Mouse (Mus musculus) liver, postnatal 0 days (tissue): ENCODE results near the gene Olfr150. TPM values are rescaled to one million over a fixed set of nuclear protein-coding genes. Genes with fewer than 3 reads are reported as not detected.
"Not testable (repeated sequence)": the region's sequence is repeated elsewhere in the genome, so short reads cannot be mapped to it uniquely, and the experiment has no call there.

Source experiments
- ATAC-seq: fragments of 200-750 bp; cut with Nextera tagmentation; 2 replicates; pipeline ENCODE4 v1.8.0; 2017; ENCODE audit warnings: mild to moderate bottlenecking, moderate library complexity
- DNase-seq: peaks from one replicate; pipeline ENCODE4 v3.0.0-alpha.2; 2016
- H3K27ac ChIP-seq: fragments of 300-500 bp; sonication (generic); 2 replicates; pipeline ENCODE4 v1.5.1; 2014; ENCODE audit warnings: antibody characterized with exemption, moderate library complexity, mild to moderate bottlenecking, low read depth
- H3K27me3 ChIP-seq: fragments of 300-500 bp; sonication (generic); 2 replicates; pipeline ENCODE4 v1.6.1; 2014; ENCODE audit warnings: low read length, control low read depth, mixed read lengths; ENCODE audit not compliant: insufficient read depth
- H3K36me3 ChIP-seq: fragments of 300-500 bp; sonication (generic); replicated peaks from 2 replicates; pipeline ENCODE4 v1.6.1; 2014; ENCODE audit warnings: mild to moderate bottlenecking, control low read depth, low read length, moderate library complexity, mixed read lengths; ENCODE audit not compliant: insufficient read depth
- H3K4me1 ChIP-seq: fragments of 300-500 bp; sonication (generic); 2 replicates; pipeline ENCODE4 v1.6.1; 2014; ENCODE audit warnings: antibody characterized with exemption, mild to moderate bottlenecking, control low read depth; ENCODE audit not compliant: insufficient read depth
- H3K4me2 ChIP-seq: fragments of 300-500 bp; sonication (generic); 2 replicates; pipeline ENCODE4 v1.6.1; 2014; ENCODE audit warnings: low read depth, mild to moderate bottlenecking, low read length, moderate library complexity, mixed read lengths
- H3K4me3 ChIP-seq: fragments of 300-500 bp; sonication (generic); 2 replicates; pipeline ENCODE4 v1.5.1; 2014; ENCODE audit warnings: low read depth, low read length
- H3K9ac ChIP-seq: fragments of 300-500 bp; sonication (generic); replicated peaks from 2 replicates; pipeline ENCODE4 v1.6.1; 2014; ENCODE audit warnings: mild to moderate bottlenecking, moderate library complexity
- H3K9me3 ChIP-seq: fragments of 300-500 bp; sonication (generic); 2 replicates; pipeline ENCODE4 v1.6.1; 2016; ENCODE audit warnings: mild to moderate bottlenecking, control low read depth, low read length, mixed read lengths
- CTCF ChIP-seq: sonication (generic); IDR thresholded peaks from 2 replicates; pipeline ENCODE4 v1.5.1; 2016; ENCODE audit warnings: antibody characterized with exemption, low read depth
- EP300 ChIP-seq: IDR thresholded peaks from 2 replicates; pipeline ENCODE4 v1.6.1; 2016; ENCODE audit warnings: antibody characterized with exemption, low read depth, mild to moderate bottlenecking
- WGBS: fragments of 180-500 bp; shearing (Covaris S2); extraction: QIAGEN DNeasy Blood & Tissue Kit; methylation state at CpG from one replicate; pipeline ENCODE4 v1.1.7; 2014; ENCODE audit not compliant: insufficient replicate concordance; 5-methylcytosine and 5-hydroxymethylcytosine counted together
- polyA plus RNA-seq: library from polyadenylated mRNA; unstranded; fragments of >200 nt; fragmentation: Nextera tagmentation; extraction: Ambion mirVana; gene quantifications from 2 replicates; pipeline ENCODE4 v1.2.1, GENCODE M21; 2015

The Olfr150 gene
- polyA plus RNA-seq = not detected in 2 replicates

DNA sequence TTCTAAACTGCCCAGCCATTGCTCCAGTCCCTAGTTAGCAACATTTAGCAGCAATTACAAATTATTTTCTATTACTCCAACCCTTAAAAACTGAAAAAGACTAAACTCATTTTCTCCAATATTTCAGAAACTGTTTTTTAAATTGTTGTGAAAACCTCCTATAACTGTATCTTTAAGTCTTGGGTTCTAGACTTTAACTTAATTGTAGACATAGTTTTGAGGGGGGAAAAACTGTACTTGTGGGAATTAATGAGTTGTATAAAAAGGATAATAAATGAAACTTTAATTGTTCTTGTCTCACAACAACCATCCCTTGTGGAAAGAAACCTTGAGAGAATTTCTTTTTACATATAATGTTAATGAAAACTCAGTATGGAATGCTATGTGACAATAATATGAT is at the start of gene Olfr150:
Olfr150 (plus strand) TSS at position 301 of the 400 bp plus-strand sequence.
- Histone ChIP-seq H3K4me3 (no peak within 1 kb of the TSS), H3K36me3 (no peaks in the 10 kb centered on the region), H3K9me3 (no peaks in the 10 kb centered on the region), H3K4me1 (no peaks in the 10 kb centered on the region), H3K27me3 (no peaks in the 10 kb centered on the region), H3K4me2 (no peak within 1 kb of the TSS), H3K27ac (no peak within 1 kb of the TSS), H3K9ac (no peak within 1 kb of the TSS)
- TF ChIP-seq EP300 (no peak), CTCF (no peak)
- DNase-seq (no peak), ATAC-seq (no peak)

- WGBS = 72% methylated on average over 7 of the region's 8 CpGs
- H3K27ac ChIP-seq, H3K36me3 ChIP-seq, H3K9me3 ChIP-seq, H3K4me2 ChIP-seq, H3K9ac ChIP-seq, ATAC-seq, H3K27me3 ChIP-seq, H3K4me1 ChIP-seq, H3K4me3 ChIP-seq, DNase-seq: not testable (repeated sequence)
These were observed 29.7 kb upstream of the Olfr150 start for GRCm38 (mm10) chr9:39701123-39701522.

DNA sequence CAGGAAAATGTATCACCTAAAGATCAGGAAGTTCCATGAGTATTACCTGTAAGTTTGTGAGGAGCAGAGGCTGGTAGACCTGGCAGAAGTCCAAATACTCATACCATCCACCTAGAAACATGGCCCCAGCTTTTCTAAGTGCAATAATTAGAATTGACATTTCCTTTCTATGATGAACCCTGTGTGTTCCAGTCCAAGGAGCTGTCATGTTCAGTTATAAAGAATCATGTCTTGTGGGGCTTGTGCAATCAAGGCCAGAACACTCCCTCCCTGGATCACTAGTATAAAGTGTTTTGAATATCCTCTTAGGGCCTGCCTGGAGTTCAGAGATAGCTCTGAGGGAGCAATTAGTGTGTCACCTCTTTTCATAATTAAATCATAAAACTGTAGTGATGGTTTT is 23.8 kb upstream of the Olfr150 start, which contains the start of gene Olfr149:
Olfr149 (minus strand) TSS at position 101 of the 400 bp plus-strand sequence.
- Histone ChIP-seq H3K4me2 (no peak within 1 kb of the TSS), H3K36me3 (no peaks in the 10 kb centered on the region), H3K27me3 (no peaks in the 10 kb centered on the region), H3K4me1 (no peaks in the 10 kb centered on the region), H3K9me3 (no peaks in the 10 kb centered on the region), H3K4me3 (no peak within 1 kb of the TSS), H3K27ac (no peak within 1 kb of the TSS), H3K9ac (no peak within 1 kb of the TSS)
- DNase-seq (no peak), ATAC-seq (no peak)
- TF ChIP-seq EP300 (no peak), CTCF (no peak)

GRCm38 (mm10) chr9:39708958-39709357 is 21.8 kb upstream of the Olfr150 start:
- H3K27ac ChIP-seq = no peak overlapping the region
- H3K4me3 ChIP-seq = no peak overlapping the region
- no peaks in the 10 kb centered on the region for H3K4me1 ChIP-seq
- TF ChIP-seq CTCF (no peak), EP300 (no peak)
- DNase-seq = no peak
- no peak for ATAC-seq
- H3K36me3 ChIP-seq = no peaks in the 10 kb centered on the region
- whole genome bisulfite sequencing = 53% methylated on average over 3 of the region's 3 CpGs
- no peak overlapping the region for H3K4me2 ChIP-seq
- no peaks in the 10 kb centered on the region for H3K27me3 ChIP-seq
- no peaks in the 10 kb centered on the region for H3K9me3 ChIP-seq
- no peak overlapping the region for H3K9ac ChIP-seq

DNA sequence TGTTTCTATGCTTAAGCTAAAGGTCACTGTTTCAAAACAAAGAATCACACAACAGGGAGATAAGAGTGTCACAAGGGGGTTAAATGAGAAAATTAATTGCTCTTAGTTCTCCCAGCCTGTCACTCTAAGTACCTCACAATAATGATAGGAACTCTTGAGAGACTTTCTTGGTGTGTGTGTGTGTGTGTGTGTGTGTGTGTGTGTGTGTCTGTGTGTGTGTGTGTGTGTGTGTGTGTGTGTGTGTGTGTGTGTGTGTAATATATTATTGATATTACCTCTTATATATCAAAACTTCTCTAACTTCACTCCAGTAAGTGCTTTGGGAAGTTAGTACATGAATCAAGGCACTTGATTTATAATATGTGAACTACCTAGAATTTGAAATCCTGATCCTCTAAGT is 19.7 kb upstream of the Olfr150 start, which contains the start of gene Olfr965:
Olfr965 (plus strand) TSS at position 301 of the 400 bp plus-strand sequence.
- no peak within 1 kb of the TSS for H3K4me3 ChIP-seq
- H3K27ac ChIP-seq = no peak within 1 kb of the TSS
- no peak within 1 kb of the TSS for H3K9ac ChIP-seq
- H3K27me3 ChIP-seq = no peaks in the 10 kb centered on the region
- DNase-seq = no peak
- H3K4me2 ChIP-seq = no peak within 1 kb of the TSS
- H3K4me1 ChIP-seq = no peaks in the 10 kb centered on the region
- no peaks in the 10 kb centered on the region for H3K9me3 ChIP-seq
- no peaks in the 10 kb centered on the region for H3K36me3 ChIP-seq
- no peak for ATAC-seq
- TF ChIP-seq CTCF (no peak), EP300 (no peak)

DNA sequence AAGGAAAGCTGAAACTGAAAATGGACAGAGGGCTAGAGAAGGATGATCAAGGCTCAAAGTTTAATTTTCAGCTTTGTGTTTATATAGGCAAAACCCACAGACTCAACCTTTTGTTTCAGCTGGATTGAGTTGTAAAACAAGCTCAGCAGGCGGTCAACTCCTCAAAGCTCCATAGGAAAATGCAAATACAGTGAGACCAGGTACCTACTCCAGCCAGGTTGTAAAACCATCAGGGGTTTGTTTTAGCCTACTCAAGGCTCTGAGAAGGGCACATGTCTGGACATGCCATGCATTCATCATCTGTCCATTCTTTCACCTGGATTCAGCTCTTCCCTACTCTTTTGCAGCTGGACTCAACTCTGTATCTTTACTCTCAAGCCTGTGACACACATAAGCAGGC is 10.0 kb downstream of the Olfr150 start:
- Histone ChIP-seq H3K9ac (no peak overlapping the region), H3K9me3 (no peaks in the 10 kb centered on the region), H3K27me3 (no peaks in the 10 kb centered on the region), H3K4me1 (no peaks in the 10 kb centered on the region), H3K36me3 (no peaks in the 10 kb centered on the region), H3K4me3 (no peak overlapping the region), H3K4me2 (no peak overlapping the region), H3K27ac (no peak overlapping the region)
- 85% methylated on average over 1 of the region's 1 CpGs for WGBS
- TF ChIP-seq EP300 = no peak
- no peak for TF ChIP-seq CTCF
- no peak for ATAC-seq
- no peak for DNase-seq

DNA sequence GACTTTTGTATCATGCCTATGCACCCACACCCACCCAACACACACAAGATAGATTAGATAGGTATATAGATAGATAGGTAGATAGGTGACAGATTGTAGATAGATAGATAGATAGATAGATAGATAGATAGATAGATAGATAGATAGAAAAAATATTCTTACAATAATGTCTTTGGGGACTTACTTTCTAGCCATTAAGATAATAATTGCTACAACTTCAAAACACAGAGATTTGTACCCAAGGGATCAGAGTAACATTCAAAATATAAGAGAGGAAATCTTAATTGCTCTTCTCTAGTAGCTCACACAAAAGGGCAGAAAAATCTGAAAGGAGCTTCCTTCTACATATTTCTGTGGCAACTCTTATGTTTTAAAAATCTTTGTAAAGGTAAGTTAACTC is 15.2 kb downstream of the Olfr150 start, which contains the start of gene Olfr967:
Olfr967 (plus strand) TSS at position 301 of the 400 bp plus-strand sequence.
- Histone ChIP-seq H3K36me3 (no peaks in the 10 kb centered on the region), H3K27ac (no peak within 1 kb of the TSS), H3K4me1 (no peaks in the 10 kb centered on the region), H3K4me3 (no peak within 1 kb of the TSS), H3K4me2 (no peak within 1 kb of the TSS), H3K9me3 (no peaks in the 10 kb centered on the region), H3K27me3 (no peaks in the 10 kb centered on the region), H3K9ac (no peak within 1 kb of the TSS)
- DNase-seq (no peak), ATAC-seq (no peak)
- TF ChIP-seq EP300 (no peak), CTCF (no peak)
